Mouse (Mus musculus) left cerebral cortex, adult 9 months (tissue): ENCODE results near the gene Cd200r3.

Experiments used
- DNase-seq, 2 experiments: peaks; one replicate each; pipeline ENCODE4 v3.0.0; 2022; ENCODE audit warnings: low spot score in 2 of 2

Cd200r3 gene

DNA sequence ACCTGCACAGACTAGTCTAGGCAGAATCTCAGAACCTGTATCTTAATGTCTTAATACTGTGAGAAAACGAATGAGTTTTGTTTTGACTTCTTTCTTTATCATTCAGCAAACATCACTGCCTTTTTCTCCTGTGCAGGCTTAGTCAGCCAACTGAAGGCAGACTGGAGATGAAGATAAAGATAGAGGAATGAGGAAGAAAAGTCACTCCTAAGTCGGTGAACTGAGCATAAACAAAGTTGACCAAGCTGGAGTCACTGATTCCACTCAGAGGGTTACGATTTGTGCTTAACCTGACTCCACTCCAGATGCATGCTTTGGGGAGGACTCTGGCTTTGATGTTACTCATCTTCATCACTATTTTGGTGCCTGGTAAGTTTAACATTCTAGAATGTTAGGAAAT lies at the start of gene Cd200r3:
Gene Cd200r3, plus strand, starts transcription at position 211 of the 400 bp plus-strand sequence.
- DNase-seq = no peak

DNA sequence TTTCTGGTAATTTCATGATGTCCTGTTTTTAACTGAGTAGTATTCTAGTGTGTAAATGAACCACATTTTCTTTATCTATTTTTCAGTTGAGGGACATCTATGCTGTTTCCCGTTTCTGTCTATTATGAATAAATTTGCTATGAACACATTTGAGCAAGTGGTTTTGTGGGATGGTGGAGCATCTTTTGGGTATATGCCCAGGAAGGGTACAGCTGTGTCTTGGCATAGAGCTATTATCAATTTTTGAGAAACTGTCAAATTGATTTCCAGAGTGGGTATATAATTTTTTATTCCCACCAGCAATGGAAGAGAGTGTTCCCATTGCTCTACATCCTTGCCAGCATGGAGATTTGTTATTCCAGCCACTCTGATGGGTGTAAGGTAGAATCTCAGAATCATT lies 11.5 kb upstream of the Cd200r3 start:
- DNase-seq = no peak

DNA sequence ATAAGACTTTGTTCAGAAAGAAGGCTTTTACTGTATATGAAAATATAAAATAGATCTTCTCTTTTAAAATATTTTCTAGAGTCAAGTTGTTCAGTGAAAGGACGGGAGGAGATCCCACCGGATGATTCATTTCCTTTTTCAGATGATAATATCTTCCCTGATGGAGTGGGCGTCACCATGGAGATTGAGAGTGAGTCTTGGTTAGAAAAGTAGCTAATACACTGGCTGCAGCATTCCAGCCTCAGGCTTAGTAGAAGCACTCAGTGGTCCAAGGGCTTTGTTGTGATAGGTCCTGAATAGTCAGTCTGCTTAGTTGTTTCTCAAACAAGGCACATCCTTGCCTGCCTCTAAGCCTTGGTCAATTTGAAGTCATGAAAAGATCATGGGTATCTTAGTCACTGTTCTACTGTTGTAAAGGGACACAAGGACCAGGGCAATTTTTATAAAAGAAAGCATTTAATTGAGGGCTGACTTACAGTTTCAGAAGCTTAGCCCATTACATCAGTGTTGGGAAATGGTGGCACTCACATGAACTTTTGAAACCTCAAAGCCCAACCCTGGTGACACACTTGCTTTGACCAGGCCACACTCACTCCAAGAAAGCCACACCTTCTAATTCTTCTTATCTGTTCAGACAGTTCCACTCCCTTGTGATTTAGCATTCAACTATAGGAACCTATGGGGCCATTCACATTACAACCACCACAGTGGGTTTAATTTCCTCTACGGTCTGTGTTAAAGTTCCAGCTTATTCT lies 8.1 kb downstream of the Cd200r3 start:
- no peak for DNase-seq

DNA sequence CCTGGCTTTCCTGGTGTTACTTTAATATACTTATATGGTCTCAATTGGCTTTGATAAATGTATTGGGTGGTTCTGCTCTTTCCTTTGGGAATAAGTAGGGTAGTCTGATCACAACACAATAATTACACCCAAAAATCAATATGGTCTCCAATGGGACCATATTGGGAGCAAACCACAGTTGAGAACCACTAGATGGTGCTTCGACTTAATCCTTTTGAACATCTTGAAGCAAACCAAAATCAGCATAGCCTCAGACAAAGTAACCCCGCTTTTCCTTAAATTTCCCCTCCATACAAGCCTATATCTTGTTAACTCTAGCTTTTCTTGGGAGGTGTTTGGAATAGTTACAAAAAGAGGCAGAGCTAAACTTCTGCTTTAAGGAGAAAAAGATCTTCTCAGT lies 18.8 kb downstream of the Cd200r3 start:
- no peak for DNase-seq

DNA sequence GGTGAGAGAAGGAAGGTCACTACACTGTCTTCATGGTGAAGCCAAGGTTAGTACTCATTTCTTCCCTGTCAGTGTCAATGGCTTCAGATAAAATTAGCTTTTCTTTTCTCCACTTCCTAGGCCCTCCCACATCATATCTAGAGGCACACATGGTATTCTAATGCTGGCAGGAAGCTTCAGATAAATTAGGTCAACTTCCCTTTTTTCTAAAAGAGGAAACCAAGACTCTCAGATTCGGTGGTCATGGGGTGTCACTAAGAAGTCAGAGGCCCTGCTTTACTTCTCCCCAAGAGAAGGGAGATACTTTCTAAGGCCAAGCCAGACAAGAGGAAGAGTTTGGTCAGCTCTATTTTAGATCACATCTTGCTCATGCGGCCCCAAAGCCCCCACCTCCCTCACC lies 19.3 kb downstream of the Cd200r3 start:
- DNase-seq = peak; percentile 6 to 11

DNA sequence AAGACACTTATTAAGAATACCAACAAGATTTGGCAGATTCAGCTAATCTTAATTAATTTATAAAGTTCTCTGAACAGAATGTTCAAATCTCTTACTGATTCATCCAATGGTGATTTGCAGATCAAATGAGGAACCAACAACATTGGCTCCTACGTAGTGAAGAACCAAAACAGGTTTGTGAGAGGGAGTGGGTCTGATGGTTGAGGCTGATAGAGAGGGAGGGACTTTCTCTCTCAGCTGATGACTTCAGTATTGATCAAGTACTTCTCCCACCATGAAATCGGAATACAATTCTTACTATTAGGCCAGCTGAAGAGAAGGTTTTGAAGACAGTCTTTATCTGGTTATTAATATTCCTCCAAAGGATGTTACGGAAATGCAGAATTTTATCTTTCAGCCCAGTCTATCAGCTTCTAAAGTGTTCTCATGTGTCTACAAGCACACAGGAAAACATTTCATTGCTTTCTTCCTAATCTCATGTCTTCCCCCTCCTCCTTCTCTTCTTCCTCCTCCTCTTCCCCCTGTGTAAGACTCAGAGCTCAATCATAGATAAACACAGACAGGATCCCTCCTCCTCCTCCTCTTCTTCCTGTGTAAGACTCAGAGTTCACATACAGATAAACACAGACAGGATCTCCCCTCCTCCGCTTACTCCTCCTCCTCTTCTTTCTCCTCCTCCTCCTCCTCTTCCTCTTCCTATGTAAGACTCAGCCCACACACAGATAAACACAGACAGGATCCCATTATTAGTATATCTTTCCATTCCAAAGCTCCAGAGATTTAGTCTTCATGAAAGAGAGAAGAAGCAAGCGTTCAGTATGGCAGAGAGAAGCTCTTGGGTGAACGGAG lies 21.3 kb downstream of the Cd200r3 start:
- DNase-seq = no peak

DNA sequence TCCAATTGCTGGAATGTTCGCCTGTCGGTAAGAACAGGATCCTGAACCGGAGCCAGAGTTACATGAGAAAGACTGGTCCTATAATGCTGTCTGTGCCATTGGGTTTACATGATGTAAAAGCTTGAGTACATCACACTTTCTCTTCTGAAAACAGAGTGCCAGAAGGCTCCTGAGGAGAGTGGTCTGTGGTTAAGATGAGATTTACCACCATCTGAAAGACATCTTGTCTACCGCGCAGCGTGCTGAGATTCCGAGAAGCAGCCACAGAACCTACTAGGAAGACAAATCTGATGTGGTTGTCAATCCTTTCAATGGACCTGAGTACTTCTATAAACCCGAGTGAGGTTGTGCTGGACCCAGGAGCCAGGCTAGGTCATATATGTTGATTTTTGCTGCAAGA lies 21.9 kb downstream of the Cd200r3 start:
- no peak for DNase-seq

DNA sequence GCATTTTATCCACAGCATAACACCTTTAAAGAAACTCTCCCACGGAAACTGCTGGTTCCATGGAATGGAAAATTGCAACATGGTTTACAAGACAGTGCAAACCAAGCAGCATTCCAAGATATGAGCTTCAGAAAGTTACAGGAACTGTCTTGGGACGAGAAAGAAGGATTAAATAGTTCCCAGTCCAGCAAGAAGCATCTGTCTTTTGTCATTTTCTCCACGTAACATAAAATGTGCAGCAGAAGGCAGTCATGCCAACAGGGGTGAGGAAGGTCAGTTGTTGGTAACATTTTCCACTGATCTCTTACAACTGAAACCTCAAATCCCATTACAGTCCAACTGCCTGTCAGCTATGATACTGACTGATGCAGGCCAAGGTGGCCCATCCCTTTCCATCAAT lies 22.4 kb downstream of the Cd200r3 start:
- no peak for DNase-seq

DNA sequence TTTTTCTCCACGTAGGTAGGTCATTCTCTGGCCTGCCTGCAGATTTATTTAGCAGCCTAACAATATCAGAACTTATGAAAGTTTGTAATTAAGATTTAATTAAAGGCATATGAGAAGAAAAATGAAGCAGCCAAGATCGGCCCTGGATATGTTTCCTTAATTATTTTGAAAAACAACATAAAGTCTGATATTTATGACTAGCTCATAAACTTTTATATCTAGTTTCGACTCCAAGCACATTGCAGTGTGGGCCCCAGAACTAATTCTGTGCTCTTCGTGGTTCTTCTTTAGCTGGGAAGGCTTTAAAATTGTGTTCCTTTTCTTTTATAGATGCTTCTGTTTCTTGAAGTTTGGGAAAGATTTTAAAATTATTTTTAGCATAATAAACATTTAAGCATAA lies 23.4 kb downstream of the Cd200r3 start:
- DNase-seq = no peak

DNA sequence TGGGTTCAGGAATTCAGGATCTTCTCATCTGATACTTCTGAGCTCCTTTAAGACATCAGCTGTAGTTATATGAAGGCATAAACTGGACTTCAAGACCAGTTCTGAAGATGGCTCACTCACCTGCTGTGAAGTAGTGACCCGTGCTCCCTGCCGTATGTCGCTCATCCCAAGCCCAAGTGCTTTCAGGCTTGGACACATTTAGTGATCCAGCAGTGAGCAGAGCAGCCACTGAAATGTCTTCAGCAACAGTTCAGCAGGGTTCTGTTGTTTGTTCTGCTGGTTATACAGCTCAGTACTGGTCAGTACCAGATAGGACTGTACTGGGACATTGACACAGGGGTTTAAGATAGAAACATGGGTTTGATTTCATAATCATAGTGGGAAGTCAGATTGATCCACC lies 24.6 kb downstream of the Cd200r3 start:
- DNase-seq = no peak

DNA sequence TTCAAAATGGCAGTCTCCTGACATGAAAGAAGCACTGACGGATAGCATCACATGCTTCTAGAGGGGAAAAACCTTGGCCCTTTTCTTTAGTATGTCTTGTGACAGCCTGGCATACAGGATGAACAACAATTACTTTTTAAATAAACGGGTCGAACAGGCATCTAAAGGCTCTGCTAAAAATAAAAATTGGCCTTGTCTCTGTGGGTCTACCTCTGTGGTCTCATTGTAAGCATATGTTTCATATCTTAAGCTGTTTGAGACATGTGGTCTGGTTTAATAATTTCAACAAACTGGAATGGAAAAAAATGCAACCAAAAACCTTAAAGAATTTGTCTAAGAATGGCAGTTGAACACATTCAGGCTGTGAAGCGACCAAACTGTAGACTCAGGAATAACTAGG lies 27.4 kb downstream of the Cd200r3 start:
- DNase-seq = no peak

DNA sequence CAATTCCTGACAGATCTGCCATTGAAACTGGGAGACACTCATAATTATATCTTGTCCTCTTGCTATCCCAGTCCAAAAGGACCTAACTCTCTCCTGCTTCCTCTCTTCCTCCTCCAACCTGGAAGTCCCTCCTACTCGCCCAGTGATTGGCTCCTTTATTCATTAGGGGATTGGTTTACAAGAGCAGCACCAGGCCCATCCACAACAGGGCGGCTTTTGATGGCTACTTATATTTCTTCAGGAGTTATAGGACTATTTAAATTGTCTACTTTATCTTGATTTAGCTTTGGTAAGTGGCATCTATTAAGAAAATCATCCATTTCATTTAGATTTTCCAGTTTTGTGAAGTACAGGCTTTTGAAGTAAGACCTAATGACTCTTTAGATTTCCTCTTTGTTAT lies 30.6 kb downstream of the Cd200r3 start:
- no peak for DNase-seq

DNA sequence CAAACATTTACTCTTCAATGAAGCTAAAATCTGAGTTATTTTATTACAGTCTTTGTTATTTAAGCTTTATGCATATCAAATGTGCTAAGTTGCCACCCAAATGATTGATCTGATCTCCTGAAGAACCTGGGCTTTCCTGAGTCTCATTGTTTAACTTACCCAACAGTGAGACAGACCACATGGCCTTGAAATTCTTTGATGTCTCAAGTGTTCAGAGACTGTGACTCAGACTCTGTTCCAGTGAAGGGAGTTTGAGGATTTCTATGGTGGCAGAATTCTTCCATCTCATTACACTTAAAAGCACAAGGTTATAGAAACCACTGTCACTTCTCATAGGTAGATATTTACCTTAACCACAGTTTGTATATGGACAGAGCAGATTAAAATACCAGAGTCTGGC lies 32.6 kb downstream of the Cd200r3 start:
- no peak for DNase-seq

DNA sequence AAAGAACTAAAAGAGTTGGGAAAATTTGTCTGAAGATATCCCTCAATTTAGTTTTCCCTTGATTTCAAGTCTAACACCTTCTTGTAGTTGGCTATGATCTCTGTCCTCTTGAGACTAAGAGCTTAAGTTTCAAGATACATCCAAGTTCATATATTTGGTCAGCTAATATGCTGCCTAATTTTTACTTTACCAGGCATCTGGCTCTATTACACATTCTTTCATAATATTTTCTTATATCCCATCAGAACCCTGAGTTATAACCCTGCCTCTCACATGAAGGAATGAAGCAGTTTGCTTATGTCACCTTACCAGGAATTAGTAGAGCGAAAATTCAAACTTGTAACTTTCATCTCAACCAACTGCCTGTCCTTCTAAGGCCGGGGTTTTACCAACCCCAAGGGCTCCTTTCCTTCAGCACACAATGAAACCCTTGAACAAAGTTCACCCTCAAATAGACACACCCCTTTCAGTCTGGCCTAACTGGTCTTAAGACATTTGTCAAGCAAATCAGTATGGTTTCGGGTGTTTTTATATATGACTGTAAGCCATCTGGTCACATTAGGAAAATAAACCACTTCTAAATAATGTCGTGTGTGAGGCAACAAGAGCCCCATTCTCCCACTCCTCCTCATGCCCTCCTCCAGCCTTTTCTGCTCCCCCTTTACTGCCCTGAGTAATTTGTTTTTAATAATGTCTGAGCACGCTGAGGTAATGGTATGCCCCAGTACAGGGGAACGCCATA lies 33.6 kb downstream of the Cd200r3 start:
- DNase-seq = no peak

DNA sequence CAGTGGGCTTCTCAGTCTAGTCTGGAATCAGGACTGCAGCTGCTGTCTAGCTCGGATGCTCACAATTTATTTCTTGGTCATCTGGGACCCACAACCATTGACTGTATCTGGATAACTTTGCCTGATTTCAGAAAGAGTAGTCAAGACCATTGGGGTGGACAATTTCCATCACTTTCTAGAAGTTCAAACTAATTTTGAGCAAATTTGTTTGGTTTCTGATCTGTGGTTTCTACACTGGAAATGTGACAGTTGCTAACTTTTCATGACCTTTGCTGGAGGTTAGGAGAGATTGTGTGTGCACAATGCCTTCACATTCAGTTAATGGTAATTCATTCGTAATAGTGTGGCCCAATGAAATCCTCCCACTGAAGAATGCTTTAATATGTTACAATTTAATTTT lies 34.7 kb downstream of the Cd200r3 start:
- no peak for DNase-seq

DNA sequence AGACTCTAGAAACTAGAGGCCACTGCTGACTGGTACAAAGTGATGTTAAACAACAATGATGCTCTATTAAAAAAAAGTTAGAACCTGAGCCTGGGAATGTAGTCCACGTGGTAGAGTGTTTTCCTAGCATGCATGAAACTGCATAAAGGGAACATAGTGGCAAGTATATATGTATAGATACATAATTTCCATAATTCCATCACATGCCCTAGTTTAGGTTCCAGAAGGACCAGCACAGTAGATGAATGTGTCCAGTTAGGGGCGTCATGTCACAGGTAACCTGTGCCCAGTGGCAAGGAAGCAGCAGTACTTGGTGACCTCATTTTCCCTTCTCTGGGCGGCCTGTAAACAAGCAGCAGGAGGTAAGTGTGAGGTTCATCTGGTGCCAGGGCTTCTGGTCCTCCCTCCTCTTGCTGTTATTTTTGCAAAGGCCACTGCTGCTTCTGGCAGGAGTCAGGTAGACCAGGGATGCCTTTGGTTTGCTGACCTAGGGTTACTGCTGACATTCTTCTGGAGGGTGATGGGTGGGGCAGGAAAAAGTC lies 35.9 kb downstream of the Cd200r3 start:
- DNase-seq = no peak

DNA sequence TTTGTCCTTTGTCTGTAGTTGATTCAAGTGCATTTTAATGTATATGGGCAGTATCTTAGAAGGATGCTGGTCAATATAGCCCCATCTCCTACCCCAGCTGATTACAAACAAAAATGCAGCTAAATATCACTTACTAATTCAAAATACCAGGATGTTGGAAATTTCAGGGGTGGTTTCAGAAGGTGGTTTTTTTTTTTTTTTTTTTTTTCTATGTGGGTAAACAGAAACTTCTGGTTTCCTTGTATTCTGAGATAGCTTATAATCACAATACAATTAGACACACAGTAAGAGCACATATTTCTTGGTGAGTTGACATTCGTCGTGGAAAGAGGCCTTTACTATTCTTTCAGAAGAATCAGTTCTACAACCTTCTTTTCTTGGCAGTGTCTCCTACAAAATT lies 39.5 kb downstream of the Cd200r3 start:
- no peak for DNase-seq

DNA sequence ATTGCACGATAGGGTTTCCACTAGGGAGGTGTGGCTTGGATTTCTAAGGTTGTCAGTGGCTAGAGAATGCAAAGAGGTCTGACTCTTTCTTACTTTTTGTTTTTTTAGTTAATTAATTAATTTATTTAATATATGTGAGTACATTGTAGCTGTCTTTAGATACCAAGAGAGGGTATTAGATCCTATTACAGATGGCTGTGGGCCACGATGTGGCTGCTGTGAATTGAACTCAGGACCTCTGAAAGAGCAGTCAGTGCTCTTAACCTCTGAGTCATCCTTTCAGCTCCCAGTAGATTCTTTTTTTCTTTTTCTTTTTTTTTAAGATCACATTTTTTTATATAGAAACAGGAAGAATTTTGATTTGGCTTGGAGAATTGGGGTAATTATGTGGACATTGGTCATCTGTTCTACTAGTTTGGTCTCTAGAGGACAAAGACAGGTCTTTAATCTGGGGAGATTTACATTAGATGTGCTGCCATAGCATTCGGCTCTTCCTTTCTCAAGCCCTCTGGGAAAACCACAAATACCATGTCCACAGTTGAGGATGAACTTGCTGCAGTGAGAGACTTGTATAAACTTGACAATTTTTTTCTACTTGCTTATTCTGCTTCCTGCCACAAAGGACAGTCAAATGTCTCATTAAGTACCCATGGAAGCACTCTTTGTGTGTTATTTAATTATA lies 40.0 kb downstream of the Cd200r3 start:
- no peak for DNase-seq

DNA sequence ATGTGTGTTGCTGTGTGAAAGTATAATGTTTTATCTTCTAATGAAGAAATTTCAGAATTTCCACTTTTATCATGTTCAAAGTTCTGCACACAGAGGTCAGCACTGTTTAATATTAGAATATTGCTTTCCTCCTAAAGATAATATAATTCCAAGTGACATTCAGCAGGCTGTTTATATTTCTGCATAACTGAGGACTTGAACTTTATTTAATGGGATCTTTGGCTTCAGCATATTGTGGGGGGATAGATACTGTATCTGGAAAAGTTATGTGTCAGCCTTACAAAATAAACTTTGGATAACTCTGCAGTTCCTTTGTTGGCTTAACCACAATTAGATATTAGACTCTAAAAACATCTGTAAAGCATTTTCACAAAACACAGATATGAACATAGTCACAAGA lies 40.6 kb downstream of the Cd200r3 start:
- no peak for DNase-seq

DNA sequence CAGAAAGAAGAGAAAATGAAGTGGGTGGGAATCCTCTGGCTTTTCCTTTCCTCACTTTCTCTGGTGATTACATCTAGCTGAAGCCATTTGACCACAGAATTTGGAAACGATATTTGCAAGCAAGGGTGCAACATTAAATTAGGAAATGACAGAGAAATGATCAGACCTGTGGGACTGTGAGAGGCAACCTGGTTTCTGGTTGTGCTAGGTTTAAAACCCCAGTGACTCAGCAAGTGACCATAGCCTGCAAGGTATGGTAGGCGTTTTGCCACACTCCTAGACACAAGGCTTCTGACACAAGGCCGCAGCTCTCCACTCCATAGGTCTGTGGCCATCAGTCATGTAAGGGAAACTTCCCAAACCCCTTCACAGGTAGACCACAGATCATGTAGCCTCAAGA lies 41.4 kb downstream of the Cd200r3 start:
- DNase-seq = no peak

DNA sequence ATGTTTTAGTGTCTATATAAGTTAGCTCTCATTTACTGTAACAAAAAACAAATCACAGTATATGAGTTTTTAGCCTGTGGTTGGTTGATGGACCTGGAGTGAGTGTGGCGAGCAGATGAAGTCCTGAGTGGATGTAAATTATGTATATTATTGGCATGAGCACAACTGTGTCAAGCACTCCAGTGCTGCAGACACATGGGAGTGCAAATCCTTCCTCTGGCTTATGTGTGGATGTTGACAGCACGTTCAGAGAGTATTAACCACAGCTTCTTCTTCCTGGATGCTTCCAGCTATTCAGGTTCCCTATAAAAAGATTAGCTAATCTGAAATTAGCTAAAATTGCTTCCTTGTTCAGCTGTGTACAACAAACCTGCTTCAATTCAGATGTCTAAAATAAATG lies 42.6 kb downstream of the Cd200r3 start:
- no peak for DNase-seq
